Mouse (Mus musculus) cerebellum, adult 2 months (tissue): ENCODE measurements around the gene Wwox.

ENCODE experiments used
- CTCF ChIP-seq: fragments of 200-500 bp; IDR thresholded peaks from 2 replicates; pipeline ENCODE4 v1.5.1; 2011; ENCODE audit warnings: low read depth, mild to moderate bottlenecking, control low read depth, low read length, moderate library complexity, borderline replicate concordance; ENCODE audit not compliant: insufficient read depth
- POLR2A ChIP-seq: fragments of 200-500 bp; IDR thresholded peaks from 2 replicates; pipeline ENCODE4 v1.6.1; 2011; ENCODE audit warnings: low read length, control low read depth, borderline replicate concordance; ENCODE audit not compliant: insufficient read depth

DNA sequence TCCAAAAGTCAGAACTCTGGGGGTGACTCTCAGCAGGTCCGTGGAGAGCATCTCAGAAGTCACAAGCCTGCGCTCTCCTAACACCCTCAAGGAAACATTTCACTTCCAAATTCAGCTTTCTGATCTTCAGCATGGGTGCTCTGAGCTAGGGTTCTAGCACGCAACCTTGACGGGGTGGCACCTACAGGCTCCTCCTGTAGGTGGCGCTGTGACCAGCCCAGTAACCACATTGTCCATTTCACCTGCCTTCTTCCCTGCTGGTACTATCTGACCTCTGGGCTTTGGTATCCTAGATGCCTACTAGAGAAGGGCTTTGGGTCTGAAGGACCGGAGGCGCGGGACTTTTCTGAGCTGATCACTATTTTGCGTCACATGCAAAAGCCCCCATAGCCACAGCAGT is 444.5 kb downstream of the Wwox start:
- TF ChIP-seq CTCF (peak; percentile 40; the same call in 1 of the 2 replicates), POLR2A (no peak)
